Mouse (Mus musculus): ENCODE measurements around the gene Fam104a. TPM values are rescaled to one million over a fixed set of nuclear protein-coding genes. Genes with fewer than 3 reads are reported as not detected.
"Not testable (repeated sequence)": the region's sequence is repeated elsewhere in the genome, so short reads cannot be mapped to it uniquely, and the experiment has no call there.

Fam104a gene
- polyA plus RNA-seq, 1 experiment, result 24.7 TPM

- Histone ChIP-seq H3K4me1 (ENCODE audit: control insufficient read depth, insufficient read depth, low read length) (peaks cover 18% of the 10 kb centered on the region), H3K27ac (ENCODE audit: insufficient read depth, low read depth, low read length) (no peak overlapping the region), H3K4me3 (ENCODE audit: insufficient read depth, low read length) (no peak overlapping the region)
Observed at GRCm38 (mm10) chr11:113667704-113668103, 16.3 kb downstream of the Fam104a start.

GRCm38 (mm10) chr11:113667122-113667521, 16.8 kb downstream of the Fam104a start:
- TF ChIP-seq CTCF (IDR thresholded peaks at IDR 0.05; ENCODE audit: low read depth, low read length) (no peak), POLR2A (IDR thresholded peaks at IDR 0.05; ENCODE audit: borderline replicate concordance, low read depth, low read length) (no peak)
- no peak overlapping the region for H3K27ac ChIP-seq (ENCODE audit: insufficient read depth, low read depth, low read length)
- H3K4me1 ChIP-seq (ENCODE audit: control insufficient read depth, insufficient read depth, low read length), result peaks cover 18% of the 10 kb centered on the region
- no peak overlapping the region for H3K4me3 ChIP-seq (ENCODE audit: insufficient read depth, low read length)

More at GRCm38 (mm10) chr11:113667704-113668103, 16.3 kb downstream of the Fam104a start:
- TF ChIP-seq POLR2A (IDR thresholded peaks at IDR 0.05; ENCODE audit: borderline replicate concordance, low read depth, low read length) (no peak), CTCF (IDR thresholded peaks at IDR 0.05; ENCODE audit: low read depth, low read length) (no peak)

- no peak overlapping the region for H3K4me3 ChIP-seq (ENCODE audit: insufficient read depth, low read length)
Observed at GRCm38 (mm10) chr11:113666648-113667047, 17.3 kb downstream of the Fam104a start.

GRCm38 (mm10) chr11:113666205-113666604, 17.8 kb downstream of the Fam104a start:
- TF ChIP-seq CTCF (IDR thresholded peaks at IDR 0.05; ENCODE audit: low read depth, low read length) (no peak), POLR2A (IDR thresholded peaks at IDR 0.05; ENCODE audit: borderline replicate concordance, low read depth, low read length) (no peak)
- no peak overlapping the region for H3K27ac ChIP-seq (ENCODE audit: insufficient read depth, low read depth, low read length)
- no peak overlapping the region for H3K4me3 ChIP-seq (ENCODE audit: insufficient read depth, low read length)
- peaks cover 18% of the 10 kb centered on the region for H3K4me1 ChIP-seq (ENCODE audit: control insufficient read depth, insufficient read depth, low read length)

More at GRCm38 (mm10) chr11:113666648-113667047, 17.3 kb downstream of the Fam104a start:
- Histone ChIP-seq H3K4me1 (ENCODE audit: control insufficient read depth, insufficient read depth, low read length) (peaks cover 18% of the 10 kb centered on the region), H3K27ac (ENCODE audit: insufficient read depth, low read depth, low read length) (no peak overlapping the region)
- no peak for TF ChIP-seq POLR2A (IDR thresholded peaks at IDR 0.05; ENCODE audit: borderline replicate concordance, low read depth, low read length)
- no peak for TF ChIP-seq CTCF (IDR thresholded peaks at IDR 0.05; ENCODE audit: low read depth, low read length)

GRCm38 (mm10) chr11:113664279-113664678, 19.7 kb downstream of the Fam104a start:
- no peak overlapping the region for H3K27ac ChIP-seq (ENCODE audit: insufficient read depth, low read depth, low read length)
- peaks cover 16% of the 10 kb centered on the region for H3K4me1 ChIP-seq (ENCODE audit: control insufficient read depth, insufficient read depth, low read length)
- TF ChIP-seq POLR2A (IDR thresholded peaks at IDR 0.05; ENCODE audit: borderline replicate concordance, low read depth, low read length) (no peak), CTCF (IDR thresholded peaks at IDR 0.05; ENCODE audit: low read depth, low read length) (no peak)
- H3K4me3 ChIP-seq (ENCODE audit: insufficient read depth, low read length), result no peak overlapping the region

- Histone ChIP-seq H3K4me3 (ENCODE audit: insufficient read depth, low read length) (no peak overlapping the region), H3K4me1 (ENCODE audit: control insufficient read depth, insufficient read depth, low read length) (peaks cover 10% of the 10 kb centered on the region), H3K27ac (ENCODE audit: insufficient read depth, low read depth, low read length) (no peak overlapping the region)
- no peak for TF ChIP-seq POLR2A (IDR thresholded peaks at IDR 0.05; ENCODE audit: borderline replicate concordance, low read depth, low read length)
- no peak for TF ChIP-seq CTCF (IDR thresholded peaks at IDR 0.05; ENCODE audit: low read depth, low read length)
Observed at GRCm38 (mm10) chr11:113661835-113662351, 22.1 kb downstream of the Fam104a start.

GRCm38 (mm10) chr11:113660940-113661339, 23.0 kb downstream of the Fam104a start:
- TF ChIP-seq POLR2A (IDR thresholded peaks at IDR 0.05; ENCODE audit: borderline replicate concordance, low read depth, low read length) (no peak), CTCF (IDR thresholded peaks at IDR 0.05; ENCODE audit: low read depth, low read length) (no peak)
- H3K27ac ChIP-seq (ENCODE audit: insufficient read depth, low read depth, low read length), result no peak overlapping the region
- peaks cover 8% of the 10 kb centered on the region for H3K4me1 ChIP-seq (ENCODE audit: control insufficient read depth, insufficient read depth, low read length)
- H3K4me3 ChIP-seq (ENCODE audit: insufficient read depth, low read length), result no peak overlapping the region

- not testable (repeated sequence) for H3K4me1 ChIP-seq (ENCODE audit: control insufficient read depth, insufficient read depth, low read length); H3K4me3 ChIP-seq (ENCODE audit: insufficient read depth, low read length)
Observed at GRCm38 (mm10) chr11:113660213-113660612, 23.7 kb downstream of the Fam104a start.

GRCm38 (mm10) chr11:113658763-113659162, 25.2 kb downstream of the Fam104a start:
- no peak for TF ChIP-seq CTCF (IDR thresholded peaks at IDR 0.05; ENCODE audit: low read depth, low read length)
- TF ChIP-seq POLR2A (IDR thresholded peaks at IDR 0.05; ENCODE audit: borderline replicate concordance, low read depth, low read length), result no peak
- H3K4me1 ChIP-seq (ENCODE audit: control insufficient read depth, insufficient read depth, low read length), result no peaks in the 10 kb centered on the region
- no peak overlapping the region for H3K4me3 ChIP-seq (ENCODE audit: insufficient read depth, low read length)
- H3K27ac ChIP-seq (ENCODE audit: insufficient read depth, low read depth, low read length), result no peak overlapping the region

More at GRCm38 (mm10) chr11:113660213-113660612, 23.7 kb downstream of the Fam104a start:
- H3K27ac ChIP-seq (ENCODE audit: insufficient read depth, low read depth, low read length), result not testable (repeated sequence)

GRCm38 (mm10) chr11:113658319-113658718, 25.6 kb downstream of the Fam104a start:
- TF ChIP-seq POLR2A (IDR thresholded peaks at IDR 0.05; ENCODE audit: borderline replicate concordance, low read depth, low read length) (no peak), CTCF (IDR thresholded peaks at IDR 0.05; ENCODE audit: low read depth, low read length) (no peak)
- no peaks in the 10 kb centered on the region for H3K4me1 ChIP-seq (ENCODE audit: control insufficient read depth, insufficient read depth, low read length)
- no peak overlapping the region for H3K27ac ChIP-seq (ENCODE audit: insufficient read depth, low read depth, low read length)

GRCm38 (mm10) chr11:113657221-113657620, 26.7 kb downstream of the Fam104a start:
- no peak for TF ChIP-seq POLR2A (IDR thresholded peaks at IDR 0.05; ENCODE audit: borderline replicate concordance, low read depth, low read length)
- no peak for TF ChIP-seq CTCF (IDR thresholded peaks at IDR 0.05; ENCODE audit: low read depth, low read length)
- H3K27ac ChIP-seq (ENCODE audit: insufficient read depth, low read depth, low read length), result no peak overlapping the region
- no peaks in the 10 kb centered on the region for H3K4me1 ChIP-seq (ENCODE audit: control insufficient read depth, insufficient read depth, low read length)

More at GRCm38 (mm10) chr11:113658319-113658718, 25.6 kb downstream of the Fam104a start:
- no peak overlapping the region for H3K4me3 ChIP-seq (ENCODE audit: insufficient read depth, low read length)

More at GRCm38 (mm10) chr11:113657221-113657620, 26.7 kb downstream of the Fam104a start:
- no peak overlapping the region for H3K4me3 ChIP-seq (ENCODE audit: insufficient read depth, low read length)

Measured in bone marrow macrophage, adult 2 months (primary cell).